Comparison of ENCODE assay signal across 16 mouse cellular contexts in genomic region chr8:119958076-119958475, GRCm38 (mm10). TPM values are rescaled to one million over a fixed set of nuclear protein-coding genes. Genes with fewer than 3 reads are reported as not detected.
"Had no signal": no experiment of that assay in that cellular context is flagged by ENCODE, and none has a peak within 500 bp of the region (broad histone marks: within the 10 kb centered on the region; RNA-seq: fewer than 3 reads in every experiment).

No protein-coding gene starts in this region.

- ATAC-seq: intestine, postnatal 0 days had no signal

- H3K4me2 ChIP-seq: liver, embryonic 13.5 days; midbrain, embryonic 11.5 days had no signal

- DNase-seq: left cerebral cortex, postnatal 4 days; liver, embryonic 13.5 days; lung, adult 2 months; lung, postnatal 14 days; midbrain, embryonic 14.5 days; thymus, adult 2 months; thymus, postnatal 14 days; thymus, postnatal 4 days had no signal

- H3K4me1 ChIP-seq: liver, embryonic 13.5 days had no signal

- H3K27me3 ChIP-seq: liver, embryonic 13.5 days had no signal

- H3K27ac ChIP-seq: liver, embryonic 13.5 days; stomach, postnatal 0 days had no signal

- H3K9ac ChIP-seq: liver, embryonic 13.5 days had no signal

- H3K9me3 ChIP-seq: liver, embryonic 13.5 days had no signal

- H3K4me3 ChIP-seq: liver, embryonic 13.5 days had no signal

RNA-seq across cellular contexts. Expression of gene Crispld2, which starts 34.2 kb away (rescaled TPM):
- total RNA-seq: megakaryocyte-erythroid progenitor cell, adult 5-6 weeks had no signal

RNA-seq across cellular contexts. Expression of gene Gm20388, which starts 47.4 kb away (rescaled TPM):
- total RNA-seq: layer of hippocampus, postnatal 14 days had no signal
- polyA plus RNA-seq: intestine, postnatal 0 days; liver, embryonic 13.5 days; lung, embryonic 16.5 days; midbrain, embryonic 11.5 days; midbrain, postnatal 0 days; neural tube, embryonic 11.5 days; stomach, postnatal 0 days had no signal
